Mouse (Mus musculus): Measurements from ENCODE around the gene Fam208b. TPM values are rescaled to one million over a fixed set of nuclear protein-coding genes. Genes with fewer than 3 reads are reported as not detected.

The Fam208b gene
- polyA plus RNA-seq (2012; rRNA removed) = 29.7 and 33.9 TPM in 2 replicates

GRCm38 (mm10) chr13:3610795-3611438 is at the start of gene Fam208b:
TSS of gene Fam208b (minus strand) at chr13:3611108.

GRCm38 (mm10) chr13:3633895-3634811 is 23.2 kb upstream of the Fam208b start, which contains the start of gene Asb13:
TSS of gene Asb13 (plus strand) at chr13:3634032.

GRCm38 (mm10) chr13:3537594-3538222 is 73.2 kb downstream of the Fam208b start, which contains the start of gene Gdi2:
TSS of gene Gdi2 (plus strand) at chr13:3538063.

Other genes with a start within 250 kb of the Fam208b start
- 238 and 239 TPM in 2 replicates for gene Gdi2, start 73.0 kb downstream of the Fam208b start, polyA plus RNA-seq (2012; rRNA removed)
- 18.3 and 19.0 TPM in 2 replicates for gene Asb13, start 22.9 kb upstream of the Fam208b start, polyA plus RNA-seq (2012; rRNA removed)
- not detected in 2 replicates for gene Calml3, start 193.2 kb upstream of the Fam208b start, polyA plus RNA-seq (2012; rRNA removed)
- not detected in 2 replicates for gene Calm4, start 226.6 kb upstream of the Fam208b start, polyA plus RNA-seq (2012; rRNA removed)
- not detected in 2 replicates for gene Calm5, start 243.1 kb upstream of the Fam208b start, polyA plus RNA-seq (2012; rRNA removed)